ENCODE assay signal across 23 mouse cellular contexts in the genomic region with DNA sequence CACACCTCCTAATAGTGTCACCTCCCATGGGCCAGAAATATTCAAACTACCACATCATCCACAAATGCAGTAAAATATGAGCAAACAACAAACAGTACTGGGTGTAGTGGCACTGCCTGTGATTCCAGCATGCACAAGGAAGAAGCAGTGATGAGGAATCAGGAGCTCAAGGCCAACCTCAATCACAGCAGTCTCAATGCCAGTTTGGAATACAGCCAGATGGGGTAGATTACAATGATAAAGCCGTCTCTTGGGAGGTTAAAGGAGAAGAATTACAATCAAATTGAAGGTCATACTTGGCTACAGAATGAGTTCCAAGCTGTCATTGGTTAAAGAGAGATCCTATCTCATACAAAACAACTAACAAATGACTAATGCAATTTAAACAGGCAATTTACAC. TPM values are rescaled to one million over a fixed set of nuclear protein-coding genes. Genes with fewer than 3 reads are reported as not detected.
A peak's percentile ranks its signal among the peaks of the same experiment; 100 is the strongest.
DNase-seq lines count a peak whose midpoint lies in the region; TF ChIP-seq lines count a peak whose summit lies in the region.
"Had no signal": no experiment of that assay in that cellular context is flagged by ENCODE, and none has a peak within 500 bp of the region (broad histone marks: within the 10 kb centered on the region; RNA-seq: fewer than 3 reads in every experiment).

No protein-coding gene starts in this region.

- H3K4me1 ChIP-seq in ES-E14 (ENCODE audit: control insufficient read depth in 2 of 2, insufficient read depth in 2 of 2, low read length in 2 of 2, poor library complexity in 1 of 2) = peaks cover 0 to 4% of the 10 kb centered on the region in 2 experiments; a peak in 2 of 4 replicates
- H3K4me1 ChIP-seq in thymus, adult 2 months (replicated peaks; ENCODE audit: control insufficient read depth, insufficient read depth, low read length) = no peaks in the 10 kb centered on the region
- H3K4me1 ChIP-seq: embryonic facial prominence, embryonic 12.5 days; heart, embryonic 10.5 days; hindbrain, embryonic 12.5 days had no signal

- TF ChIP-seq POLR2A in brain, embryonic 14.5 days (IDR thresholded peaks at IDR 0.05; ENCODE audit: borderline replicate concordance, extremely low read depth, insufficient read depth, insufficient read length, poor library complexity, severe bottlenecking) = no peak
- no peak for TF ChIP-seq POLR2A in thymus, adult 2 months (IDR thresholded peaks at IDR 0.05; ENCODE audit: control insufficient read depth, extremely low read depth, insufficient read depth, low read length, poor library complexity)

- DNase-seq in ES-E14 (ENCODE audit: low read depth, low spot score) (peak; percentile 15), ZHBTc4 (ENCODE audit: low read depth, low spot score) (peak; percentile 59)
- DNase-seq in adrenal gland, postnatal 10 days = peak; percentile 51
- peak; percentile 8 for DNase-seq in brain, embryonic 14.5 days (ENCODE audit: low read depth)
- no peak for DNase-seq in gastrocnemius, adult 8-10 months (ENCODE audit: low spot score in 2 of 2)
- no peak for DNase-seq in spleen, adult 18-20 months
- no peak for DNase-seq in thymus, adult 2 months
- DNase-seq: cerebellum, adult 8-10 months; cerebellum, postnatal 14 days; forebrain, postnatal 0 days; gastrocnemius, adult 2 months; gastrocnemius, postnatal 36 days; heart, adult 18-20 months; heart, postnatal 10 days; heart, postnatal 4 days; kidney, adult 11 months had no signal

- H3K9ac ChIP-seq in ES-E14 (ENCODE audit: insufficient read depth, low read depth, low read length, poor library complexity, severe bottlenecking) = no peak overlapping the region
- H3K9ac ChIP-seq: embryonic facial prominence, embryonic 12.5 days; forebrain, postnatal 0 days; hindbrain, embryonic 12.5 days had no signal

- H3K36me3 ChIP-seq in ES-E14 (ENCODE audit: control insufficient read depth, insufficient read depth, low read length, poor library complexity, severe bottlenecking) = no peaks in the 10 kb centered on the region
- no peaks in the 10 kb centered on the region for H3K36me3 ChIP-seq in thymus, adult 2 months (ENCODE audit: control insufficient read depth, insufficient read depth, low read length)
- H3K36me3 ChIP-seq: embryonic facial prominence, embryonic 12.5 days; G1E; heart, embryonic 10.5 days; hindbrain, embryonic 12.5 days had no signal

- 83% methylated on average over 1 of the region's 1 CpGs for WGBS in thymus, adult 2 months

- H3K27me3 ChIP-seq in thymus, adult 2 months (ENCODE audit: control insufficient read depth, insufficient read depth, low read length) = no peaks in the 10 kb centered on the region
- H3K27me3 ChIP-seq: embryonic facial prominence, embryonic 12.5 days; hindbrain, embryonic 12.5 days had no signal

- no peaks in the 10 kb centered on the region for H3K9me3 ChIP-seq in ES-E14 (ENCODE audit: control insufficient read depth, insufficient read depth, low read depth, low read length)
- H3K9me3 ChIP-seq: embryonic facial prominence, embryonic 12.5 days; G1E; heart, embryonic 10.5 days; hindbrain, embryonic 12.5 days had no signal

- no peak overlapping the region for H3K4me3 ChIP-seq in ES-E14 (ENCODE audit: insufficient read depth in 1 of 2, low read depth in 1 of 2, low read length in 2 of 2, poor library complexity in 1 of 2, severe bottlenecking in 1 of 2)
- no peak overlapping the region for H3K4me3 ChIP-seq in thymus, adult 2 months (ENCODE audit: control insufficient read depth, insufficient read depth, low read length)
- H3K4me3 ChIP-seq: embryonic facial prominence, embryonic 12.5 days; gastrocnemius, adult 2 months; heart, embryonic 10.5 days; hindbrain, embryonic 12.5 days had no signal

- no peak for TF ChIP-seq CTCF in brain, embryonic 14.5 days (IDR thresholded peaks at IDR 0.05; ENCODE audit: borderline replicate concordance, extremely low read depth, insufficient read depth, insufficient read length)
- no peak for TF ChIP-seq CTCF in thymus, adult 2 months (IDR thresholded peaks at IDR 0.05; ENCODE audit: borderline replicate concordance, control insufficient read depth, extremely low read depth, insufficient read depth, low read length, poor library complexity)

- no peak overlapping the region for H3K27ac ChIP-seq in ES-E14 (ENCODE audit: insufficient read depth, low read depth, low read length, poor library complexity, severe bottlenecking)
- H3K27ac ChIP-seq in thymus, adult 2 months (ENCODE audit: control insufficient read depth, insufficient read depth, low read length) = no peak overlapping the region
- H3K27ac ChIP-seq: embryonic facial prominence, embryonic 12.5 days; gastrocnemius, adult 2 months; heart, embryonic 10.5 days; hindbrain, embryonic 12.5 days; hindbrain, postnatal 0 days had no signal

- in situ Hi-C loops in ES-E14 (cut with MboI; ENCODE audit: low sequenced_read_pairs in 2 of 2, unreplicated experiment in 2 of 2) = no loop called here

TF ChIP-seq in ES-E14, 5 proteins besides CTCF, POLR2A, EP300 and RAD21:
- TF ChIP-seq ZC3H11A (IDR thresholded peaks at IDR 0.05; ENCODE audit: borderline replicate concordance, low read depth, low read length) (no peak), MAFK (IDR thresholded peaks at IDR 0.05; ENCODE audit: insufficient read depth, low read depth, low read length) (no peak), CHD2 (IDR thresholded peaks at IDR 0.05; ENCODE audit: low read depth, low read length) (no peak), ZNF384 (IDR thresholded peaks at IDR 0.05; ENCODE audit: low read depth, low read length) (no peak), HCFC1 (IDR thresholded peaks at IDR 0.05; ENCODE audit: borderline replicate concordance, insufficient read depth, low read length) (no peak)

RNA-seq across cellular contexts. Expression of gene Gm29106, which starts 52.2 kb away (rescaled TPM):
- 0.05 and 0.18 TPM in 2 replicates for total RNA-seq in ES-E14 (2012; rRNA removed)
- not detected for total RNA-seq in adrenal gland, postnatal 10 days (2021)
- polyA plus RNA-seq in brain, embryonic 14.5 days (2012; rRNA removed) = not detected in 2 replicates
- total RNA-seq in gastrocnemius, adult 8-10 months (2022) = not detected
- not detected in 2 replicates for polyA plus RNA-seq in thymus, adult 2 months (2012; rRNA removed)
- total RNA-seq: CH12.LX; common myeloid progenitor, adult 5-6 weeks; forebrain, postnatal 0 days; gastrocnemius, adult 2 months; gastrocnemius, postnatal 36 days; heart, adult 18-20 months; heart, postnatal 10 days; heart, postnatal 4 days; hindbrain, postnatal 0 days had no signal
- polyA plus RNA-seq: G1E had no signal

Comparison
In these comparisons a context has a peak if more than half of its experiments do, and no peak if none do; other contexts are left out.
1. DNase-seq: peak in ES-E14 (single experiment), ZHBTc4 (single experiment), adrenal gland, postnatal 10 days (single experiment) and brain, embryonic 14.5 days (single experiment); none in gastrocnemius, adult 8-10 months (0 of 2), spleen, adult 18-20 months (0 of 2) and thymus, adult 2 months (single experiment).